Mouse (Mus musculus) neural tube, embryonic 11.5 days (tissue): Measurements from ENCODE around the gene Yipf6. TPM values are rescaled to one million over a fixed set of nuclear protein-coding genes. Genes with fewer than 3 reads are reported as not detected.
"Not testable (repeated sequence)": the region's sequence is repeated elsewhere in the genome, so short reads cannot be mapped to it uniquely, and the experiment has no call there.

Source experiments
- ATAC-seq: fragments of 200-750 bp; cut with Nextera tagmentation; 2 replicates; pipeline ENCODE4 v1.8.0; 2017; ENCODE audit warnings: moderate number of reproducible peaks, mild to moderate bottlenecking, moderate TSS enrichment, moderate library complexity; ENCODE audit not compliant: insufficient read depth, low FRiP score, low TSS enrichment
- DNase-seq: peaks from one replicate; pipeline ENCODE4 v3.0.0-alpha.2; 2015; ENCODE audit warnings: low spot score
- H3K27ac ChIP-seq: fragments of 300-500 bp; sonication (generic); 2 replicates; pipeline ENCODE4 v1.5.1; 2014; ENCODE audit warnings: low read depth, mild to moderate bottlenecking, low read length
- H3K27me3 ChIP-seq: fragments of 300-500 bp; sonication (generic); 2 replicates; pipeline ENCODE4 v1.6.1; 2014; ENCODE audit warnings: mild to moderate bottlenecking, low read length, mixed read lengths; ENCODE audit not compliant: control insufficient read depth, insufficient read depth
- H3K36me3 ChIP-seq: fragments of 300-500 bp; sonication (generic); 2 replicates; pipeline ENCODE4 v1.6.1; 2014; ENCODE audit warnings: mild to moderate bottlenecking, low read length, moderate library complexity, mixed read lengths; ENCODE audit not compliant: control insufficient read depth, insufficient read depth
- H3K4me1 ChIP-seq: fragments of 300-500 bp; sonication (generic); 2 replicates; pipeline ENCODE4 v1.6.1; 2014; ENCODE audit warnings: low read length, mixed read lengths; ENCODE audit not compliant: control insufficient read depth, insufficient read depth
- H3K4me2 ChIP-seq: fragments of 300-500 bp; sonication (generic); 2 replicates; pipeline ENCODE4 v1.6.1; 2014; ENCODE audit warnings: low read depth, mild to moderate bottlenecking, moderate library complexity
- H3K4me3 ChIP-seq: fragments of 300-500 bp; sonication (generic); 2 replicates; pipeline ENCODE4 v1.5.1; 2014; ENCODE audit warnings: low read depth, low read length
- H3K9ac ChIP-seq: fragments of 300-500 bp; sonication (generic); 2 replicates; pipeline ENCODE4 v1.6.1; 2014; ENCODE audit warnings: mild to moderate bottlenecking, low read length
- H3K9me3 ChIP-seq: fragments of 300-500 bp; sonication (generic); 2 replicates; pipeline ENCODE4 v1.6.1; 2016; ENCODE audit warnings: low read length; ENCODE audit not compliant: control insufficient read depth
- WGBS: fragments of 180-500 bp; shearing (Covaris S2); extraction: QIAGEN DNeasy Blood & Tissue Kit; methylation state at CpG from one replicate; pipeline ENCODE4 v1.1.7; 2014; 5-methylcytosine and 5-hydroxymethylcytosine counted together
- polyA plus RNA-seq: library from polyadenylated mRNA; unstranded; fragments of >200 nt; fragmentation: Nextera tagmentation; extraction: Ambion mirVana; gene quantifications from 2 replicates; pipeline ENCODE4 v1.2.1, GENCODE M21; 2014

Gene Yipf6
- polyA plus RNA-seq, 1 experiment from 2014 or later: 22.7 TPM

- 13% methylated on average over 51 of the region's 57 CpGs for WGBS
- no peaks in the 10 kb centered on the region for H3K27me3 ChIP-seq
- peak overlapping the region; percentile 53 for H3K4me2 ChIP-seq
- H3K27ac ChIP-seq: peak overlapping the region; percentile 79; the same call in 1 of the 2 replicates
- H3K9ac ChIP-seq: peak overlapping the region; percentile 73
- peak overlapping the region; percentile 55 for H3K4me3 ChIP-seq
- no peaks in the 10 kb centered on the region for H3K9me3 ChIP-seq
- DNase-seq (peak; percentile 92), ATAC-seq (peak; percentile 89)
- H3K4me1 ChIP-seq: no peaks in the 10 kb centered on the region
- no peaks in the 10 kb centered on the region for H3K36me3 ChIP-seq
Observed at GRCm38 (mm10) chrX:98937555-98938294, 1.6 kb downstream of the Yipf6 start.

DNA sequence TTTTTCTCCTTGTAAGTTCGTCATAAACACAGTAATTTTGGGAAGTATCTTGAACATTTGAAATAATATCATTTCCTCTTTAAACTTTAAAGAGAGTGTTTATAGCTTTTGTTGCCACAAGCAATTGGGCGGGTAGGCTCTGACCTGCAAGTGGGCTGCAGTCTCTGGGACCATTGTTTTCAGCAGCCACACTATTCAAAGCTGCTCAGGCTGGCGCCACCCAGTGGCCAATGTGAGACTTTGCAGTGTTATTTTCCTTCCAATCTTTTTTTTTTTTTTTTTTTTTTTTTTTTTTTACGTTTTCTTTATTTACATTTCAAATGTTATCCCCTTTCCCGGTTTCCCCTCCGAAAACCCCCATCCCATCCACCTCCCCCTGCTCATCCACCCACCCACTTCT is 17.8 kb downstream of the Yipf6 start:
- WGBS: 25% methylated on average over 6 of the region's 6 CpGs
- Histone ChIP-seq H3K4me3 (no peak overlapping the region), H3K27ac (no peak overlapping the region), H3K9ac (no peak overlapping the region), H3K4me2 (no peak overlapping the region), H3K27me3 (no peaks in the 10 kb centered on the region), H3K9me3 (no peaks in the 10 kb centered on the region), H3K4me1 (no peaks in the 10 kb centered on the region), H3K36me3 (no peaks in the 10 kb centered on the region)
- peak; percentile 51 for DNase-seq
- ATAC-seq: 0 out of 2 replicates have a peak, but pooled peaks have one; percentile 65

GRCm38 (mm10) chrX:98958287-98958686 is 22.2 kb downstream of the Yipf6 start:
- no peaks in the 10 kb centered on the region for H3K27me3 ChIP-seq
- H3K36me3 ChIP-seq: no peaks in the 10 kb centered on the region
- no peaks in the 10 kb centered on the region for H3K9me3 ChIP-seq
- no peak for DNase-seq
- no peak overlapping the region for H3K4me2 ChIP-seq
- no peak overlapping the region for H3K4me3 ChIP-seq
- 88% methylated on average over 9 of the region's 9 CpGs for WGBS
- no peak overlapping the region for H3K9ac ChIP-seq
- H3K27ac ChIP-seq: no peak overlapping the region
- no peaks in the 10 kb centered on the region for H3K4me1 ChIP-seq
- ATAC-seq: no peak

- Histone ChIP-seq H3K9ac (no peak overlapping the region), H3K4me3 (no peak overlapping the region)
- no peak for DNase-seq
Observed at GRCm38 (mm10) chrX:98959050-98959449, 22.9 kb downstream of the Yipf6 start.

GRCm38 (mm10) chrX:98963742-98964141 is 27.6 kb downstream of the Yipf6 start:
- DNase-seq (no peak), ATAC-seq (no peak)
- no peaks in the 10 kb centered on the region for H3K36me3 ChIP-seq
- H3K27me3 ChIP-seq: no peaks in the 10 kb centered on the region
- no peak overlapping the region for H3K4me2 ChIP-seq
- no peak overlapping the region for H3K27ac ChIP-seq
- no peak overlapping the region for H3K9ac ChIP-seq
- no peaks in the 10 kb centered on the region for H3K4me1 ChIP-seq
- no peaks in the 10 kb centered on the region for H3K9me3 ChIP-seq
- H3K4me3 ChIP-seq: no peak overlapping the region

More at GRCm38 (mm10) chrX:98959050-98959449, 22.9 kb downstream of the Yipf6 start:
- Histone ChIP-seq H3K4me1 (no peaks in the 10 kb centered on the region), H3K27me3 (no peaks in the 10 kb centered on the region), H3K27ac (no peak overlapping the region), H3K4me2 (no peak overlapping the region), H3K9me3 (no peaks in the 10 kb centered on the region), H3K36me3 (no peaks in the 10 kb centered on the region)
- ATAC-seq: no peak
- WGBS: 83% methylated on average over 4 of the region's 4 CpGs

DNA sequence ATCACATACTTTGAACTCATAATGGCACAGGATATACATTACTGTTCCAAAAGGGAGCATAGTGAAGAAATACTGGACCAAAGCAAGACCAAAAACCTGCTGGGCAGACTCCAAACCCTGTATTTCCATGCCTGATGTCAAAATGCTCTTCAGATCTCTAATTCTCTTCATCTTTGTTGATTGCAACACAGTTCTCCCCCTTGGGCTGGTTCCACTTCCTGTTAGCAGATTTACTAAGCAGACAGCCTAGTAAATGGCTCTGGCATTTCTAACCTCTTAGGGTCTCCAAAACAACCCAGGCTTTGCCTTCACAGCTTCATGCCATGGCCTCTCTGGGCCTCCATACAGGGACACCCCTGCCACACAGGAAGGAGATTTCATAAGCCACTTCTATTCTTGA is 28.4 kb downstream of the Yipf6 start:
- H3K27ac ChIP-seq: no peak overlapping the region
- H3K4me1 ChIP-seq: no peaks in the 10 kb centered on the region
- no peak overlapping the region for H3K4me2 ChIP-seq
- H3K9me3 ChIP-seq: no peaks in the 10 kb centered on the region
- ATAC-seq (no peak), DNase-seq (no peak)
- no peaks in the 10 kb centered on the region for H3K36me3 ChIP-seq
- no peak overlapping the region for H3K4me3 ChIP-seq
- H3K9ac ChIP-seq: no peak overlapping the region
- H3K27me3 ChIP-seq: no peaks in the 10 kb centered on the region

GRCm38 (mm10) chrX:98986611-98987010 is 50.5 kb downstream of the Yipf6 start:
- H3K27me3 ChIP-seq, H3K9ac ChIP-seq, H3K4me2 ChIP-seq, H3K36me3 ChIP-seq, H3K4me3 ChIP-seq, ATAC-seq, H3K9me3 ChIP-seq, H3K27ac ChIP-seq, H3K4me1 ChIP-seq, DNase-seq: not testable (repeated sequence)
- 56% methylated on average over 5 of the region's 5 CpGs for WGBS

DNA sequence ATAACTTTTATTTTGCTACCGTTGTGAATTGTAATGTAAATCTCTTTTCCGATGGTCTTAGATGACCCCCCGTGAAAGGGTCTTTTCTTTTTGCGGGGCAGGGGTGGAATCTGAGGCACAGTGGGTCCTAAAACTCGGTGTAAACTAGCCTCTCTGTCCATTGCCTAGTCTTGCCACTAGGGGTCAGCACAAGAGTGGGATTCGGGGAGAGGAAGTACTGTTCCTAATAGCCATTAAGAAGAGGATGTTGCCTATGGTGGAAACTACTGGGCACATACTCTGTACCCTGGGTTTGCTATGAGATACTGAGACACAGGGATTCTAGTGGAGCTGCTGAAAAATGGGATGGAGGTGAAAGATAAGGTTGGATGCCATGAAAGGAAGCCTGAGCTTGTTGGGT is 53.5 kb downstream of the Yipf6 start:
- H3K4me3 ChIP-seq: no peak overlapping the region
- no peaks in the 10 kb centered on the region for H3K9me3 ChIP-seq
- peak; percentile 49 for DNase-seq
- 47% methylated on average over 6 of the region's 6 CpGs for WGBS
- no peak for ATAC-seq
- H3K4me2 ChIP-seq: no peak overlapping the region
- no peaks in the 10 kb centered on the region for H3K27me3 ChIP-seq
- H3K36me3 ChIP-seq: no peaks in the 10 kb centered on the region
- no peak overlapping the region for H3K27ac ChIP-seq
- H3K9ac ChIP-seq: no peak overlapping the region
- H3K4me1 ChIP-seq: no peaks in the 10 kb centered on the region
